Mouse (Mus musculus) naive thymus-derived CD4-positive, alpha-beta T cell, adult 2 months (primary cell): ENCODE measurements around the gene Tmem248.
A peak's percentile ranks its signal among the peaks of the same experiment; 100 is the strongest.

ENCODE experiments used
- DNase-seq: peaks from one replicate; pipeline ENCODE4 v3.0.0-alpha.2; 2011; ENCODE audit warnings: low read depth

The Tmem248 gene

DNA sequence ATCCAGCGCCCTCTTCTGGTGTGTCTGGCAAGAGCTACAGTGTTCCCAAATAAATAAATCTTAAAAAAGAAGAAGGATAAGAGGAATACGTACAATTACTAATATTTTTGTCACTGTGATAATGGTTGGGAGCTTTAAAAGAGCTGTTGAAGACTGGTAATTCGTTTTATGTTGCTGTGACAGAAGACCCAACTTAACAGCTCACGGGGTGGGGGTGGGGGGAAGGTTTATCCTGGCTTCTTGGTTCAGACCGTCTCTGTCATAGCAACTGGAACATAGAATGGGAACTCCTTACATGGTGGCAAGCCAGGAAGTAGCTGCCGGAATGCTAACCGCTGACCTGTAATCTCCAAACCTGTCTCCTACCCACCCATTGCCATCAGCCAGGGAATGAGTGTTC lies at the start of gene Tmem248:
Tmem248 (plus strand) TSS at position 301 of the 400 bp plus-strand sequence.
- DNase-seq, result no peak

DNA sequence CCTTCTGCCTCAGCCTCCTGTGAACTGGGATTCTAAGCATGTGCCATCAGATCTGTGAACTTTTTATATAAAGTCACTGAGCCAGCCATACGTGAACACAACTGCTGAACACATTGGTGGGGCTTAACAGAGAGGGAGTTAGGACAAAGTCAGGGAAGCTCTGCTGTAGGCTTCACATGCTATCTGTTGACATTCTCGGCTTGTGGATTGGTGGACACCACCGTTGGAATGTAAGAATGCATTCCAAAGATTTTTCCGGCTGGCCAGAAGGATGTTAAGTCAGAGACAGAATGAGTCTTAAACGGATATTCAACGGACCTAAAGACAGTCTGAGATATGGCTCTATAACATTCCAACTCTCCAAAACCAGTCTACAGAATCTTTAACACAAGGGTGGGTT lies 47.8 kb upstream of the Tmem248 start:
- DNase-seq, result no peak

DNA sequence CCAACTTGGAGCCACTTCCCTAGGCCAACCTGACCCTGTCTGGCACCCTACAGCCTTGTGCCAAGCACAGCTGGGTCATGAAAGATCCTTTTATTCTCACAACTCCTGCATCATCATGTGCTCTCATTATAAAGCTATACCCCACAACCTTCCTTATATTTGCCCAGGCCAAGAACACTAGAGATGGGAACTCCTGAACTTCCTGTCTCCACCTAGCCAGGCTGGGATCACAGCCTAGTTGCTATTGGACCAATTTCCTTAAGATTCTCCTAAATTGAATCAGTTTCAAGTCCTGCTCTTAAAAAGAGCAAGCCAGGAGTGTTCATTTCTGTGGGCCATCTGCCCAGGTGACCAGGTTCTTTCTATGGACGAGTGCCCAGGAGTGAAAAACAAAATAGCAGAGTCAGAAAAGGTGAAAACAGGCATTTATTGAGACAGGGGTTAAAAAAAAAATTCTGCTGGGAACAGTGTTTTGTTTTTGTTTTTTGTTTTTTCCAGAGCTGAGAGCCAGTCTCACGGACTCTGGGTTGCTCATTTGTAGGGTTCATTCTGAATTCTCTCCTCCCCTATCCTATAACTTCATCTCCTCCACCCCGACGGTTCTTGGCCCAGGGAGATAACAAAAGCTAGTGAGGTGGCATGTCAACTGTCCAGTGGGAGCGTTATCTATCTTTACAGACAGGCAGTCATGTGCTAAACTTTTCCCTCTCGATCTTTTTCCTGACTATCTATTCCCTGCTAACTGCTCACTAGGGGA lies 46.0 kb upstream of the Tmem248 start:
- peak; percentile 29 for DNase-seq

DNA sequence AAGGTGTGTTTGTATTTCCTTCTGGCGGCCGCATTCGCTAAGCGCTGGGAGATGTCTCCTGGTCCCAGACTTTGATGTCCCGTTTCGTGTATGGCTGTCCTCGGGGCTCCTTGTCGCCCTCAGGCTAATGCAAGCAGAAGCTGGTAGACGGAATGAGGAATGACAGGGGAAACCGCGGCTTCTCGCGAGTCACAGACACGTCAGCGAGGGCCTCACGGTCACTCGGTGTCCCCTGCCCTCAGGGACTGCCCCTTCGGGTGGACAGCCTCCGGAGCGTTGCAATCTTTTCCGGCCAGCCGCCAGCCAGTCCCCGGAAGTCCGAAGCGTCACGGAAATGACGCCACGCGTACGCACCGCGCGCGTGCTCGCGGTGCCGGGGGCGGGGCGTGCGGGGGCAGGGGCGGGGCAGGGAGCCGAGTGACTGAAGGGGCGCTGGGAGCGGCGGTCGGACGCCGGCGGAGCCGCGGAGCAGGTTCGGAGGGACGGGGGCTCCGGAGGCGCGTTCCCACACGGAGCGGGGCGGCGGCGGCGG lies 45.4 kb upstream of the Tmem248 start, which contains the start of gene Rabgef1:
Rabgef1 (plus strand) TSS at position 376 of the 532 bp plus-strand sequence.
- DNase-seq, result peak; percentile 91

DNA sequence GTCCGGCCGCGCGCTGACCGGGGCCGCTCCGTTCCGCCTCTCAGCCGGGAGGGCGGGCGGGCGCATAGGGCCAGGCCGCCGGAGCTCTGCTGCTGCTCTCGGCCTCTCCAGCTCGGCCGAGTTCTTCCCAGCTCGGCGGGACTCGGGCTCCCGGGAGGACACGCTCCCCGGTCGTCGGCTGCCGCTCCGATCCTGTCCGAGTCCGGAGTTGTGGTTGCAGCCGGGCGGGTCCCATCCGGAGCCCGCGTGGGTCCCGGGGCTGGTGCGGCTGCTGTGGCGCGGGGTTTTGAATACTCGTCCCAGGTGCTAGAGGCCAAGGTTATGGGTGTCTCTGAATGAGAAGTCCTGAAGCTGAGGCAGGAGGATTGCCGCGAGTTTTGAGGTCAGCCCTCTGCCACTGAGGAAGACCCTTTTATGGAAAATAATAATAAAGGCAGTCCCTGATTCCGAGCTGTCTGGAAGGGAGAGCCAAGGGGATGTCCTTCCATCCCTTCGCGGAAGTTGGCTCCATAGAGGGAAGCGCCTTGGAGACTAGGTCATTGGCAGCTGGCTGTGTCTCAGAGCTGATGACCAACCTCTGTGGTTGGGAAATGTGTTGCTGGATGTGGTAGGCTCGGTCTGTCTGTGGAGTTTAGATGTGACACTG lies 44.8 kb upstream of the Tmem248 start:
- peak; percentile 64 for DNase-seq

DNA sequence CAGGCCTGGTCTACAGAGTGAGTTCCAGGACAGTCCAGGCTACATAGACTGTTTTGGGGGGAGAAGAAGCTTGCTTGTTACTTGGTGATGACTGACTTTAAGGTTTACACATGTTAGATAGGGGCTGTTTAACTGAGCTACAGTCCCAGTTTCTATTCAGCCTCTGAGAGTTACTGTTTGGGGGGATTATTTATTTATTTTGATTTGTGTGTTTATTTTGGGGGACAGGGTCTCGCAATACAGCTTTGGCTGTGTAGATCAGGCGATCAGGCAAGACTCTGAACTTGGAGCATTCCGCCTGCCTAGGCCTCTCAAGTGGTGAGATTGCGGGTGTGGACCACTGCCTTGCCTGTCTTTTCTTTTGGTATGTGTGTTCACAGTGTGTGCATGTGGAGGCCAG lies 43.9 kb upstream of the Tmem248 start:
- no peak for DNase-seq

DNA sequence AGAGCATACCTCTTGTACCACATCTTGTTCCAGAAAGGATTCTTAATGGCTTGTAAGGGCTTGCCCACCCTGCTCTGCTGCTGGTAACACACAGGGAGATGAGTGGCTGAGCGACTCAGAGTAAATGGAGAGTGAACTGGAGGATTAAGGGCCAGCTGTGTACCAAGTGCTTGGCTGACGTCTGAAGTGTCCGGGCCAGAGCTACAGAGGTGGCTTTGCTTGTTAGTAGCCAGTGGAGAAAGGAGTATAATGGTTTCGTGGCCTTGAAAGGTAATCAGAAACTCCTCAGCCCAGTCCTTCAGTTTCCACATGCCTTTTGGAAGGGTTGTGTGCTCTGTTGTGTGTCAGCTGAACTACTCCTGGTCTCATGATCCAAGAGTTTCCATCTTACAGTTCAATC lies 39.0 kb upstream of the Tmem248 start:
- DNase-seq, result no peak

DNA sequence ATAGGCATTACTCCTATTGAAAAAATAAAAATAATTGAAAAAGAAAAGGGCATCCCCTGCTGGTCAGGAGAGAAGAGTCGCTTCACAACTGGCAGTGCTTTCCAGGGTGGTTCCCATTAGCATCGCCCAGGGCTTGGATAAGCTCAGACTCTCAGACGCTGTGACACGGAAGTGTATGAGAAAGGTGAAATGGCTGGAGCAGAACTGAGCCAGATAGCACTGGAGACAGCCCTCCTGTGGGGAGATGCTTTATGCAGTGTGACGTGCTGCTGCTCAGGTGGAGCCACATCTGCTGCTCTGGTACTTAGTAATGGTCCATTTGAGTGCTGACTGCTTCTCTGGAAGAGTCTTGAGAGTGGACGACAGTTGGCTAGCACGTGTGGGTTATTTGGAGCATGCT lies 36.5 kb upstream of the Tmem248 start:
- DNase-seq, result no peak

DNA sequence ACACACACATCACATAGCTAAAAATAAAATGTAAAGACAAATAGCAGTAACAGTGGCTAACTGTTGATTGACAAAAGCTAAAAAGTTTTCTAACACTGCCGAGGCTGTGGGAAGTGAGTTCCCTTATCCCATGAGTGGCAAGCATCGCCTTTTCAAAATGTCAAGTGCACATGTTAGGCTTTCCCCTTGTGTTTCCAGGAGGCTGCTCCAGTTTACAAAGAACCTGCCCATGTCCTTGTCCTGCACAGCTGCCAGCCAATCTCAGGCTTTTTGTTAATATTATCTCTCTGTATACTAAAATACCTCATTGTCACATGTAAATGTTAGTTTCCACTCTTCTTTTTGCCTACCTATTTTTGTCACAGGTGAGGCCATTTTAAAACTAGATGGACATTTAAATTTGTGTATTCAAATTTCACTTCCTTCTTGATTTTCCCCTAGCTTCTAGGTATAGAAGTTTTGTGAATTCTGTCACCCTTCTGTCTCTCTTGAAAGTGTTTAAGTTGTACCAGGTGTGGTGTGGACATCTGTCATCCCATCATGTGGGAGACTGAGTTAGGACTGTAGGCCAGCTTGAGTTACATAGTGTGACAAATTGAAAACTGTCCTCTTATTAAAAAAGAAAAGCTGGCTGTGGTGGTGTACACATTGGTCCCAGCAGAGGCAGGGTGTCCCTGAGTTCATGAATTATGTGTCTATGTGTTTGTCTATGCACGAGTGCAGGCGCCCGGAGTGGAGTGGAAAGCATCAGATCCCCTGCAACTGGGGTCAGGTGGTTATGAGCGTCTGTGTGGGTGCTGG lies 34.9 kb upstream of the Tmem248 start:
- DNase-seq, result no peak

DNA sequence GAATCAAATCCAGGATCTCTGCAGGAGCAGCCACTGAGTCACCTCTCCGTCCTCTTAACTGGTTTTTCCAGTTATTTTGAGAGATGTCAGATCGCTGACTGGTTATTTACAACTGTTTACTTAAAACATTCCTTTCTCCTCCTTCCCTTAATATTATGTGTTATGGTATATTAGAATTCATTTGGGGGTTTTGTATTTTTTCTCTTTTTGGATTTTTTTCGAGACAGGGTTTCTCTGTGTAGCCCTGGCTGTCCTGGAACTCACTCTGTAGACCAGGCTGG lies 34.4 kb upstream of the Tmem248 start:
- no peak for DNase-seq

DNA sequence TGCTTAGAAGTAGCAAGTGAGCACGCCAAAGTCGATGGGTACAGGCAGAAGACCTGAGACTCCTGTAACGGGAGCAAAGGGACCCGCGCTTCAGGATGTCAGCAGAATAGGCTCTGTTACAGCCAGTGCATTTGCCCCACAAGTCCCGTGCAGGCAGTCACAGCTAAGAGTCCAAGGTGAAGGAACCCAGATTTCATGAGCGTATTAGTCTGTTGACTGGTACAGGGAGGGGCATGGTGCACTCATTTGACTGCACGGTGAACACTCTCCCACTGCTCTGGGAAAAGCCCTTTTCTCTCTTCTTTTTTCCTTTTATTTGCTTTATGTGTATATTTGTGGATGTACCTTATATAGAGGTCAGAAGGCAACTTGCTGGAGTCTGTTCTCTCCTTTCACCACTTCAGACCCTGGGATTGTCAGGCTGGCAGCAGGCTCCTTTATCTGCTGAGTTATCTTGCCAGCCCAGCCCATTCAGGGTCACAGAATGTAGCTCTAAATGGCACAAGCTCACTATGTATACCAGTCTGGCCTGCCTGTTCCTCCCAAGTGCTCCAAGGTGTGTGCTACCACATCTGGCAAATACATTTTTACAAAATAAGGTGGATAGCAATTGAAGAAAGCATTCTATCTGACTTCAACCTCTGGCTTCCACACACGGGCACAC lies 32.6 kb upstream of the Tmem248 start:
- DNase-seq, result no peak

DNA sequence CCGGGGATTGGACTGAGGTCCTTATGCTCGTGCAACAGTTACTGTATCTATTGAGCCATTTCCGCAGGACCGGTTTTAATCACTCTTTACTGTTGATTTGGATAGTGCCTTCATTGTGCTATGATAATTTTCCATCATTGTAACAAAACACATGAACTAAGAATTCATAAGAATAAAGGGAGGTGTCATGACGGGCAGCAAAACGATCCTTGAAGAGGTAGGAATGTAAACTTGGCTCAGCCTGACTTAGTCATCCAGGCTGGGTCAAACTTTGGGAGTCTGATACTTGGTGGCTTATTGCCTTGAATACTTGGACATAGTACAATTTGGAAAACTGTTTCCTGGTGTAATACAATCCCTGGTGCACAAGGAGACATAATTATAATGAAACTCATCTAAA lies 31.6 kb upstream of the Tmem248 start:
- no peak for DNase-seq

DNA sequence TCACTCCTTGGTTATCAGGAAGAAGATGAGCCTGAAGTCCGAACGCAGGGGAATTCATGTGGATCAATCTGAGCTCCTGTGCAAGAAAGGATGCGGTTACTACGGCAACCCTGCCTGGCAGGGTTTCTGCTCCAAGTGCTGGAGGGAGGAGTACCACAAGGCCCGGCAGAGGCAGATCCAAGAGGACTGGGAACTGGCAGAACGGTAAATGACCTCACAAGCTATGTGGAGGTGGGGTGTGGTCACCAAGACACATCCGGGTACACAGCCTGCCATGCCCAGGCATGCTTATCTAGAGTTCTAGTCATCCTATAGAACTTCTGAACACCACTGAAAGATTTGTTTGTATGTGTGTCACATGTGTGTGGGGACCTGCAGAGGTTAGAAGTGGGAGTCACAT lies 29.5 kb upstream of the Tmem248 start:
- no peak for DNase-seq

DNA sequence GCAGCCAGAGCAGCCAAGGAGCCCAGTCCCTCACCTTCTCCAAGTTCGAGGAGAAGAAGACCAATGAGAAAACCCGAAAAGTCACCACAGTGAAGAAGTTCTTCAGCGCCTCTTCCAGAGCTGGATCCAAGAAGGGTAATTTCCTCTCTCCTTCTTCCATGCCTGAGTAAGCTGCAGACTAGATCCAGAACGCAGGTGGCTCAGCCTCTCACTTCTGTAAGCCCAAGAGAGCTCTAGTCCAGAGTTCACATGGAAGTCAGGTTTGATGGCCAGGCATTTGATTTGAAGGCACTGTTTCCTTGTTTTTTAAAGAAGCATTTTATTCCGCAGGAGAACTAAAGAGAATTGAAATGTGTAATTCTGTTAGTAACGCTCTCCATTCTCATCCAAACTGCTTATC lies 26.0 kb upstream of the Tmem248 start:
- DNase-seq, result no peak

DNA sequence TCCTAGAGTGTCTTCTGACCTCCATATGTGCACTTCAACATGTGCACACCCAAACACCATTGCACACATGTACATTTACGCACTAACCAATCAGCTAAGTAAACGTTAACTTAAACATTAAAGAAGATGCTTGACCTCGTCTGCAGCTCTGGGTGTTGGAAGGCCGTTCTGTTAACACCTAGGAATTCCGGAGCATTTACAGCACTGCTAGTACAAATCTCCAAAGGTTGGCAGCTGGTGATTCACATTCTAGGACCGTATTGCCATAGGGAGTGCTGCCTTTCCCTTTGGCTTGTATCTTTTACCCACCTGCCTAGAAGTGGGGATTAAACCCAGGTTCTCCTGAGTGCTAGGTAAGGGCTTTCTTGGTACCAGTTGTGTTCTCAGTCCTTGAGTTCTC lies 25.0 kb upstream of the Tmem248 start:
- DNase-seq, result no peak

DNA sequence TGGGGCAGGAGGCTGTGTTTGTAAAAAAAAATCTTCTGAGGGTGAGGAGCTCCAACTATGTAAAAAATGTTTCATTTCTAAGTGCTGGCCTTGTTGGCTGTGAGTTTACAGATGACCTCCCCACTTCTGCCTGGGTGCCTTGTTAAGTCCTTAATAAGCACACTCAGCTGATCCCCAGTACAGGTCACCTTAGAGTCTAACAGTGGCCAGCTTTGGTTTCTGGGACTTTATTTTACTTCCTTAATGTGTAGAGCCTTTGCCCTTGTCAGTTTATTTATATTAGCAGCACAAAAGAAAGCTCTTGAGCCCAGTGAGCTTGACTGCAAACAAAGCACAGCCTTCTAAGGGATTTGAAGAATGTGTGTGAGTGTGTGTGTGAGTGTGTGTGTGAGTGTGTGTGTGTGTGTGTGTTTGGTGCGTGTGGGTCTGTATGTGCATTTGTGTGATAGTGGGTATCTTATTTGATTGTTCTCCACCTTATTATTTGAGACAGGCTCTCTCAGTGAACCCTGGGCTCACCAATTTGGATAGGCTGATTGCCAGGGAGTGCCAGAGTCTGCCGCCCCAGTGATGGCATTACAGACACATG lies 24.4 kb upstream of the Tmem248 start:
- DNase-seq, result no peak

DNA sequence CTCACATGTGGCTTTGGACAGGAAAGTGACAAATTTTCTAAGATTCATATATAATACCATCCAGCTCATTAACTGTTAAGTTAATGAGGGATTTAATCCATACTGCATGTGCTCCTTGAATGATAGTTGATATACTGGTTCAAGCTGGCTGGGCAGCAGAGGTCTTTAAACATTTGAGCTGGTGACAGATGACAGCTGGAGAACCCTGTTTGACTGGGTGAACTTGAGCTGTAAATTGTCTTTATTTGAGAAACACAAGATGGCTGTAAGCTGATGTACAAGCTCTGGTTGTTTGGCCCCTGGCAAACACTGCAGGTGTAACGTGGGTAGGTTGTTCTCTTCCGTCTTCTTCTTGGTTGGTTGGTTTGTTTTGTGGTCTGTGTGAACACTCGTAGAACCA lies 23.1 kb upstream of the Tmem248 start:
- DNase-seq, result no peak

DNA sequence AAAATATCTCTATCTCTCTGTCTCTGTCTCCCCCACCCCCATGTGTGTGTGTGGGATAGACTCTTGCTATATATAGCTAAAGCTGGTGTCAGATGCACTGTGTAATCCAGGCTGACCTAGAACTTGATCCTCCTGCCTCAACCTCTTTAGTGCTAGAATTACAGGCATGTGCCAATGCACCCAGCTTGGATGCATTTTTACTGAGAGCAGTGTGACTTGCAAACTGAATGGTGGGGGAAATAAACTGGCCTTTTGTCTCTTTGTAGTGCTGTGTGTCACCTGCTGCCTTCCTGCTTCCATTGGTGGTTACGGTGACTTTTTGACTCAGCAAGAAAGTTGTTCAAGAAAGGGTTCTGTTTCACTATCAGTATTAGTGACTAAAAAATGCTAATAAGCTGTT lies 20.6 kb upstream of the Tmem248 start:
- peak; percentile 16 for DNase-seq

DNA sequence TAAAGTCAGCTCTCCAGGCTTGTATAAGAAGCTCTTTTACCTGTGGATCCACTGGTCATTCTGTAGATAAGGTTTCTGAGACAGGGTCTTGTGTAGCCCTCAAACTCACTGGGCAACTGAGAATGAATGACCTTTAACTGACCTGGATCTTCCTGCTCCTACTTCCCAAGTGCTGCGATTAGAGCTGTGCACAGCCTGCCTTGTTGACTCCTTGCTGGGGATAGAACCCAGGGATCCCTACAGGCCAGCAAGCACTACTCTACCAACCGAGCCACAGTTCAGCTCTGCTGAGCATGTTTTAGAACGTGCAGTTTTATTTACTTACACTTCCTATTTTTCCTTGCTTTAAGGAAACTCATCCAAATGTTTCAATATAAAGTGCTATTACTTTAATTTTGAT lies 19.4 kb upstream of the Tmem248 start:
- DNase-seq, result no peak

DNA sequence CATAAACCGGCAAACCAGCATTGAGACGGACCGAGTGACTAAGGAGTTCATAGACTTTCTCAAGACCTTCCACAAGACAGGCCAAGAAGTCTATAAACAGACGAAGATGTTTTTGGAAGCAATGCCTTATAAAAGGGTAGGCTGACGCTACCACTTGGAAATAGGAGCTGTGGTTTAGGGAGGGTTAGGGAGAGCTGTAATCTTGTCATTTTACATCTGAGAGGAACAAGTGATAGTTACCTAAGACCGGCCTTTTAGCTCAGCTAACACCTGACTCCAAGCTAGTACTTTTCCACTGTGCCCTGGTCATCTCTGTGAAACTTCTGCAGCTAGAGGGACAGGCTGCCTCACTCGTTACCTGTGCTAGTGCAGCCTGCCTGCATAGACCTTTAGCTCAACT lies 18.9 kb upstream of the Tmem248 start:
- no peak for DNase-seq

DNA sequence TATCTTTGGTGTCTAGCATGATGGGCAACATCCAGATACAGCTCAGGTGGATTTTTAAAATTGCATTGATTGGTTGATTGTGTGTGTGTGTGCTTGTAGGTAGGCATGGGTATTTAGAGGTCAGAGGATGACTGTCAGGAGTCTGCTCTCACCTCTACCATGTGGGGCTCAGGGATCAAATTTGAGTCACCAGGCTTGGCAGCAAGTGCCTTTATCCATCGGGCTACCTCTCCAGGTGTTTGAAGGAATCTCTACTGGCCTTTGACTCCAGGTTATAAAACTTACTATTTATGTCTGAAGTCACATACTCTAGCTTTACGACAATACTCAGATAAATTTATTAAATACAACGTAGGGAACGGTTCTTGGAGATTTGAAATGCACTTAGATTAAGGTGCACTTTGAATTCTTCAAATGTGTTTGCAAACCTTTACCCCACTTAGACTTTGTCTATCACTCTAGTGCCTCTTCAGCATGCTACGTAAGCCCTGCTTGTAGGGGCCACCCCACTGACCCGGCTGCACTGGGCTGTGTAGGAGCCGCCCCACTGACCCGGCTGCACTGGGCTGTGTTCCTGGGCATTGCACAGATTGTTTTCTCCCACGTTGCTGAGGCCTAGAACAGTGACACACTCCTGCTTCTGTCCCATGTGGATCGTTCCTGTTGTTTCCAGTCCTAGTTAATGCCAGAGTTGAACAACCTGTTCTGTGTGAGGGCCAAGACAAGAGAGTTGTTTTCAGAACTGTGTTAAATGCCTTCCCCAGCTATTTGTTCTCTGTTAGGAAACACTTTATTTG lies 16.4 kb upstream of the Tmem248 start:
- no peak for DNase-seq
